Mouse (Mus musculus): ENCODE data around the gene Cngb1.

- TF ChIP-seq CTCF (IDR thresholded peaks at IDR 0.05) (no peak), POLR2A (IDR thresholded peaks at IDR 0.05; ENCODE audit: insufficient read depth, low read depth, low read length) (no peak), EP300 (IDR thresholded peaks at IDR 0.05; ENCODE audit: insufficient read depth, low read depth, low read length) (no peak)
Measured at GRCm38 (mm10) chr8:95255611-95256010, 50.8 kb downstream of the Cngb1 start.
